Comparison of ENCODE assay signal across 8 mouse cellular contexts in the genomic region with DNA sequence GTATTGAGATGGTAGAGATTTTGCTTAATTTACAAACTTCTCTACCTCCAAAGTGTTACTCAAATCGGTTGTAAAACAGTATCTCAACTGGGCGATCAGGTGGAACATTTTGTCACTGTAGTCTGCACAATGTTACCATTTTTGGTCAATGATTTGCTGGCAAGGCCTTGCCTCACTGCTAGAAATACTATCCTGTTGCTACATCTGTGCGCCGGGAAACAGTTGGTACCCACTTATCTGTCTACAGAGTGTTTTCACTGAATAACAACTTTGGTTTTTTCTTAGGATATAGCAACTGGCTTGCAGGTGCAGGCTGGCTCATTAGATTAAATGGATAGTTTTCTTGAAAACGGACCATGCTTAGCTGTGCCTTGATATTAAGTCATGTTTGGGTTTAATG. TPM values are rescaled to one million over a fixed set of nuclear protein-coding genes. Genes with fewer than 3 reads are reported as not detected.
DNase-seq lines count a peak whose midpoint lies in the region; ATAC-seq lines count a peak whose summit lies in the region.

No protein-coding gene starts in this region.

- H3K27ac ChIP-seq in hindbrain, embryonic 13.5 days = peak overlapping the region; percentile 98
- H3K27ac ChIP-seq in limb, embryonic 11.5 days (replicated peaks; ENCODE audit: low read depth, low read length) = no peak overlapping the region
- peak overlapping the region; percentile 97 for H3K27ac ChIP-seq in midbrain, embryonic 12.5 days (replicated peaks)

- ATAC-seq in hindbrain, embryonic 13.5 days (ENCODE audit: low FRiP score) = no peak
- no peak for ATAC-seq in limb, embryonic 11.5 days (ENCODE audit: insufficient number of reproducible peaks, low FRiP score, low TSS enrichment, low read depth)
- no peak for ATAC-seq in midbrain, embryonic 12.5 days (ENCODE audit: low FRiP score, low read depth)

- H3K9ac ChIP-seq in hindbrain, embryonic 13.5 days = peak overlapping the region; percentile 90
- H3K9ac ChIP-seq in limb, embryonic 11.5 days (ENCODE audit: low read length) = peak overlapping the region; percentile 87; the same call in 1 of the 2 replicates
- peak overlapping the region; percentile 81 for H3K9ac ChIP-seq in midbrain, embryonic 12.5 days (replicated peaks)

- no peaks in the 10 kb centered on the region for H3K36me3 ChIP-seq in hindbrain, embryonic 13.5 days
- no peaks in the 10 kb centered on the region for H3K36me3 ChIP-seq in limb, embryonic 11.5 days (ENCODE audit: control insufficient read depth, insufficient read depth, low read length)
- H3K36me3 ChIP-seq in midbrain, embryonic 12.5 days = no peaks in the 10 kb centered on the region

- H3K27me3 ChIP-seq in hindbrain, embryonic 13.5 days = no peaks in the 10 kb centered on the region
- no peaks in the 10 kb centered on the region for H3K27me3 ChIP-seq in limb, embryonic 11.5 days (ENCODE audit: control insufficient read depth, insufficient read depth, low read length)
- no peaks in the 10 kb centered on the region for H3K27me3 ChIP-seq in midbrain, embryonic 12.5 days

- intact Hi-C loops in gastrocnemius, postnatal 14 days (cut with DNase I; ENCODE audit: low total_unique reads) = no loop called here

- H3K4me2 ChIP-seq in hindbrain, embryonic 13.5 days = peak overlapping the region; percentile 75
- peak overlapping the region; percentile 74 for H3K4me2 ChIP-seq in limb, embryonic 11.5 days (ENCODE audit: low read depth, severe bottlenecking)
- peak overlapping the region; percentile 71 for H3K4me2 ChIP-seq in midbrain, embryonic 12.5 days (replicated peaks)

- peaks cover 48% of the 10 kb centered on the region for H3K4me1 ChIP-seq in hindbrain, embryonic 13.5 days (replicated peaks)
- 0 out of 2 replicates have a peak, but pooled peaks cover 3% of the 10 kb centered on the region for H3K4me1 ChIP-seq in limb, embryonic 11.5 days (ENCODE audit: control insufficient read depth, insufficient read depth, low read length)
- peaks cover 22% of the 10 kb centered on the region for H3K4me1 ChIP-seq in midbrain, embryonic 12.5 days

- H3K9me3 ChIP-seq in hindbrain, embryonic 13.5 days = no peaks in the 10 kb centered on the region
- no peaks in the 10 kb centered on the region for H3K9me3 ChIP-seq in limb, embryonic 11.5 days (ENCODE audit: control insufficient read depth, low read length)
- H3K9me3 ChIP-seq in midbrain, embryonic 12.5 days = no peaks in the 10 kb centered on the region

- DNase-seq in left cerebral cortex, adult 18-20 months (ENCODE audit: low spot score in 2 of 2) = peak; percentile 12 to 23
- DNase-seq in left cerebral cortex, adult 11 months (ENCODE audit: low spot score) = no peak
- DNase-seq in c-Kit-positive CD71-negative TER-119-negative erythroid progenitor cells, embryonic 14.5 days (ENCODE audit: low read depth) = peak; percentile 42
- no peak for DNase-seq in limb, embryonic 11.5 days (ENCODE audit: low spot score)
- DNase-seq in cerebellum, postnatal 36 days = no peak
- DNase-seq in gastrocnemius, postnatal 14 days = no peak

- WGBS in hindbrain, embryonic 13.5 days = 10% methylated on average over 5 of the region's 5 CpGs
- 11% methylated on average over 5 of the region's 5 CpGs for whole genome bisulfite sequencing in limb, embryonic 11.5 days
- WGBS in midbrain, embryonic 12.5 days = 14% methylated on average over 5 of the region's 5 CpGs

- H3K4me3 ChIP-seq in hindbrain, embryonic 13.5 days = peak overlapping the region; percentile 80
- peak overlapping the region; percentile 75 for H3K4me3 ChIP-seq in limb, embryonic 11.5 days (ENCODE audit: low read depth, low read length)
- peak overlapping the region; percentile 71 for H3K4me3 ChIP-seq in midbrain, embryonic 12.5 days

RNA-seq across cellular contexts. Expression of a gene that starts 1.1 kb away (rescaled TPM):
- 100 to 1,000 TPM; 166 to 173 TPM for total RNA-seq in left cerebral cortex, adult 18-20 months (2021)
- 439 and 440 TPM in 2 replicates for polyA plus RNA-seq in hindbrain, embryonic 13.5 days (2015; fragmentation: Nextera tagmentation; extraction: Ambion mirVana)
- 371 and 373 TPM in 2 replicates for polyA plus RNA-seq in limb, embryonic 11.5 days (2014; fragmentation: Nextera tagmentation; extraction: Ambion mirVana)
- polyA plus RNA-seq in midbrain, embryonic 12.5 days (2016; fragmentation: Nextera tagmentation; extraction: Ambion mirVana) = 359 and 373 TPM in 2 replicates
- 10 to 100 TPM; 43.1 to 52.3 TPM for total RNA-seq in gastrocnemius, postnatal 14 days (2021)

RNA-seq across cellular contexts. Expression of a gene that starts 53.3 kb away (rescaled TPM):
- total RNA-seq in left cerebral cortex, adult 18-20 months (2021) = 1 to 10 TPM in 1 of 2 experiments, under 1 TPM in 1; 0.74 to 1.0 TPM
- 1.4 and 1.6 TPM in 2 replicates for polyA plus RNA-seq in hindbrain, embryonic 13.5 days (2015; fragmentation: Nextera tagmentation; extraction: Ambion mirVana)
- 0.72 and 1.5 TPM in 2 replicates for polyA plus RNA-seq in limb, embryonic 11.5 days (2014; fragmentation: Nextera tagmentation; extraction: Ambion mirVana)
- 1.8 and 2.3 TPM in 2 replicates for polyA plus RNA-seq in midbrain, embryonic 12.5 days (2016; fragmentation: Nextera tagmentation; extraction: Ambion mirVana)
- under 1 TPM; 0.53 to 0.66 TPM for total RNA-seq in gastrocnemius, postnatal 14 days (2021)

Comparison
In these comparisons a context has a peak if more than half of its experiments do, and no peak if none do; other contexts are left out.
1. DNase-seq: peak in left cerebral cortex, adult 18-20 months (2 of 2) and c-Kit-positive CD71-negative TER-119-negative erythroid progenitor cells, embryonic 14.5 days (single experiment); none in left cerebral cortex, adult 11 months (single experiment), limb, embryonic 11.5 days (single experiment), cerebellum, postnatal 36 days (0 of 2) and gastrocnemius, postnatal 14 days (single experiment).
2. Peak in every context shown above with its lines, with median percentiles within 50 percentile points of each other: H3K4me2 ChIP-seq, H3K4me3 ChIP-seq and H3K9ac ChIP-seq.